Mouse (Mus musculus) frontal cortex, postnatal 10 days (tissue): ENCODE data around the gene Tmem114.

Experiments
- DNase-seq, 2 experiments: peaks; one replicate each; pipeline ENCODE4 v3.0.0; 2022; ENCODE audit warnings: low spot score in 2 of 2, mixed read lengths in 1 of 2

The Tmem114 gene

GRCm38 (mm10) chr16:8424971-8425330 lies at the start of gene Tmem114:
TSS of gene Tmem114 (minus strand) at chr16:8425136.
- DNase-seq: no peak

- DNase-seq: peak; percentile 88
Observed at GRCm38 (mm10) chr16:8470603-8471481, 45.9 kb upstream of the Tmem114 start, which contains the start of gene Mettl22. TSS of gene Mettl22 (plus strand) at chr16:8470788.

GRCm38 (mm10) chr16:8470132-8470531 lies 45.2 kb upstream of the Tmem114 start:
- DNase-seq: no peak

- DNase-seq: peak in 1 of 2 experiments; percentile 22
Observed at GRCm38 (mm10) chr16:8459098-8459497, 34.2 kb upstream of the Tmem114 start.

GRCm38 (mm10) chr16:8458391-8458790 lies 33.5 kb upstream of the Tmem114 start:
- DNase-seq: no peak

GRCm38 (mm10) chr16:8455221-8455620 lies 30.3 kb upstream of the Tmem114 start:
- no peak for DNase-seq

GRCm38 (mm10) chr16:8453301-8453700 lies 28.4 kb upstream of the Tmem114 start:
- DNase-seq: no peak

GRCm38 (mm10) chr16:8446256-8446655 lies 21.3 kb upstream of the Tmem114 start:
- no peak for DNase-seq

GRCm38 (mm10) chr16:8444911-8445310 lies 20.0 kb upstream of the Tmem114 start:
- no peak for DNase-seq

- no peak for DNase-seq
Observed at GRCm38 (mm10) chr16:8432616-8433015, 7.7 kb upstream of the Tmem114 start.

- no peak for DNase-seq
Observed at GRCm38 (mm10) chr16:8429531-8429930, 4.6 kb upstream of the Tmem114 start.

- no peak for DNase-seq
Observed at GRCm38 (mm10) chr16:8425736-8426135, 800 bp upstream of the Tmem114 start.

GRCm38 (mm10) chr16:8424161-8424970 lies 570 bp downstream of the Tmem114 start:
- DNase-seq: peak in 1 of 2 experiments; percentile 44

GRCm38 (mm10) chr16:8423626-8424114 lies 1.3 kb downstream of the Tmem114 start:
- no peak for DNase-seq

GRCm38 (mm10) chr16:8420842-8421241 lies 4.1 kb downstream of the Tmem114 start:
- DNase-seq: no peak

GRCm38 (mm10) chr16:8420381-8420780 lies 4.6 kb downstream of the Tmem114 start:
- DNase-seq: peak in 1 of 2 experiments; percentile 4

- peak in 1 of 2 experiments; percentile 3 for DNase-seq
Observed at GRCm38 (mm10) chr16:8419666-8420065, 5.3 kb downstream of the Tmem114 start.

- peak in 1 of 2 experiments; percentile 1 for DNase-seq
Observed at GRCm38 (mm10) chr16:8418126-8418525, 6.8 kb downstream of the Tmem114 start.

GRCm38 (mm10) chr16:8417011-8417720 lies 7.8 kb downstream of the Tmem114 start:
- DNase-seq: peak in 1 of 2 experiments; percentile 10

GRCm38 (mm10) chr16:8415996-8416395 lies 8.9 kb downstream of the Tmem114 start:
- DNase-seq: peak in 1 of 2 experiments; percentile 4

GRCm38 (mm10) chr16:8413441-8413840 lies 11.5 kb downstream of the Tmem114 start:
- DNase-seq: peak; percentile 2 to 4

- no peak for DNase-seq
Observed at GRCm38 (mm10) chr16:8412213-8412612, 12.7 kb downstream of the Tmem114 start.
